Mouse (Mus musculus) CH12.LX (cell line): ENCODE data around the gene Hoxb2. TPM values are rescaled to one million over a fixed set of nuclear protein-coding genes. Genes with fewer than 3 reads are reported as not detected.

Experiments used
- DNase-seq: peaks from one replicate; pipeline ENCODE4 v3.0.0-alpha.2; 2013; ENCODE audit errors: extremely low read depth
- H3K27ac ChIP-seq: 2 replicates; pipeline ENCODE4 v1.5.1; 2012; ENCODE audit warnings: low read depth, mild to moderate bottlenecking, control low read depth, moderate library complexity; ENCODE audit not compliant: insufficient read depth
- H3K27me3 ChIP-seq: replicated peaks from 2 replicates; pipeline ENCODE3; 2012; ENCODE audit warnings: inconsistent platforms
- H3K36me3 ChIP-seq, 2 experiments: replicated peaks in 1 of 2; 2 replicates each; pipeline versions ENCODE3 to v1.6.1; 2012; ENCODE audit warnings: inconsistent platforms in 1 of 2, low read length in 1 of 2, mild to moderate bottlenecking in 1 of 2, mixed read lengths in 1 of 2, moderate library complexity in 1 of 2; ENCODE audit not compliant: control insufficient read depth in 1 of 2, insufficient read depth in 1 of 2
- H3K4me1 ChIP-seq, 2 experiments: 2 replicates each; pipeline ENCODE4 v1.6.1; 2012; ENCODE audit warnings: inconsistent platforms in 1 of 2, moderate library complexity in 1 of 2; ENCODE audit not compliant: insufficient read depth in 2 of 2, control insufficient read depth in 1 of 2
- H3K4me2 ChIP-seq: 2 replicates; pipeline ENCODE4 v1.6.1; 2012; ENCODE audit warnings: low read depth, mild to moderate bottlenecking, control low read depth; ENCODE audit not compliant: poor library complexity, insufficient read depth, severe bottlenecking
- H3K4me3 ChIP-seq, 3 experiments: fragments of 150-350 bp in 1 of 3; sonication (generic) in 1 of 3; replicated peaks in 1 of 3; 2 replicates each; pipeline versions ENCODE3 to v1.5.1; 2011 to 2012; ENCODE audit warnings: low read depth in 2 of 3, low read length in 2 of 3, mild to moderate bottlenecking in 2 of 3, moderate library complexity in 2 of 3, control low read depth in 1 of 3, improper control_type of control experiment in 1 of 3, inconsistent platforms in 1 of 3, mixed read lengths in 1 of 3; ENCODE audit not compliant: poor library complexity in 1 of 3
- H3K79me2 ChIP-seq: replicated peaks from 2 replicates; pipeline ENCODE4 v1.6.1; 2012; ENCODE audit warnings: mild to moderate bottlenecking, moderate library complexity; ENCODE audit not compliant: control insufficient read depth, poor library complexity, insufficient read depth, severe bottlenecking; ENCODE audit errors: extremely low read depth
- H3K9ac ChIP-seq: 2 replicates; pipeline ENCODE4 v1.6.1; 2012; ENCODE audit warnings: low read depth, mild to moderate bottlenecking, control low read depth, moderate library complexity; ENCODE audit not compliant: insufficient read depth
- H3K9me3 ChIP-seq: replicated peaks from 2 replicates; pipeline ENCODE3; 2012; ENCODE audit warnings: low read length, inconsistent platforms, mixed read lengths
- BHLHE40 ChIP-seq: IDR thresholded peaks from 2 replicates; pipeline ENCODE4 v1.6.1; 2011; ENCODE audit warnings: mild to moderate bottlenecking, low read depth, low read length, improper control_type of control experiment
- E2F4 ChIP-seq: IDR thresholded peaks from 2 replicates; pipeline ENCODE4 v1.6.1; 2011; ENCODE audit warnings: low read depth, low read length, improper control_type of control experiment; ENCODE audit not compliant: insufficient replicate concordance
- ELF1 ChIP-seq: IDR thresholded peaks from 2 replicates; pipeline ENCODE4 v1.6.1; 2014; ENCODE audit warnings: low read depth, mild to moderate bottlenecking, inconsistent platforms, low read length, improper control_type of control experiment
- EP300 ChIP-seq: IDR thresholded peaks from 2 replicates; pipeline ENCODE4 v1.6.1; 2011; ENCODE audit warnings: low read length, improper control_type of control experiment
- ETS1 ChIP-seq: conservative IDR thresholded peaks from 2 replicates; pipeline ENCODE4 v1.6.1; 2012; ENCODE audit warnings: low read depth, mild to moderate bottlenecking, inconsistent platforms, low read length, improper control_type of control experiment, moderate library complexity
- GABPA ChIP-seq: IDR thresholded peaks from 2 replicates; pipeline ENCODE4 v1.6.1; 2012; ENCODE audit warnings: low read depth, low read length, improper control_type of control experiment, inconsistent platforms; ENCODE audit not compliant: insufficient replicate concordance
- HCFC1 ChIP-seq: IDR thresholded peaks from 2 replicates; pipeline ENCODE4 v1.6.1; 2012; ENCODE audit warnings: low read depth, mild to moderate bottlenecking, inconsistent platforms, low read length, improper control_type of control experiment
- IRF4 ChIP-seq: IDR thresholded peaks from 2 replicates; pipeline ENCODE4 v1.6.1; 2014; ENCODE audit warnings: low read depth, mild to moderate bottlenecking, inconsistent platforms, low read length, improper control_type of control experiment
- KAT2A ChIP-seq: IDR thresholded peaks from 2 replicates; pipeline ENCODE4 v1.6.1; 2012; ENCODE audit warnings: low read length, improper control_type of control experiment, inconsistent platforms; ENCODE audit not compliant: insufficient replicate concordance
- MAX ChIP-seq: IDR thresholded peaks from 2 replicates; pipeline ENCODE4 v1.6.1; 2011; ENCODE audit warnings: low read length, improper control_type of control experiment
- MAZ ChIP-seq: IDR thresholded peaks from 2 replicates; pipeline ENCODE4 v1.6.1; 2012; ENCODE audit warnings: low read depth, mild to moderate bottlenecking, inconsistent platforms, low read length, improper control_type of control experiment, moderate library complexity
- MXI1 ChIP-seq: IDR thresholded peaks from 2 replicates; pipeline ENCODE4 v1.6.1; 2011; ENCODE audit warnings: mild to moderate bottlenecking, low read depth, low read length, improper control_type of control experiment
- MYC ChIP-seq: IDR thresholded peaks from 2 replicates; pipeline ENCODE4 v1.6.1; 2011; ENCODE audit warnings: low read depth, mild to moderate bottlenecking, improper control_type of control experiment, low read length
- NRF1 ChIP-seq: IDR thresholded peaks from 2 replicates; pipeline ENCODE4 v1.6.1; 2014; ENCODE audit warnings: low read depth, mild to moderate bottlenecking, inconsistent platforms, low read length, improper control_type of control experiment, moderate library complexity
- PAX5 ChIP-seq: IDR thresholded peaks from 2 replicates; pipeline ENCODE4 v1.6.1; 2012; ENCODE audit warnings: low read length, inconsistent platforms, mixed read lengths
- POLR2A ChIP-seq: IDR thresholded peaks from 2 replicates; pipeline ENCODE4 v1.6.1; 2011; ENCODE audit warnings: low read depth, mild to moderate bottlenecking, improper control_type of control experiment, low read length
- POLR2AphosphoS2 ChIP-seq: IDR thresholded peaks from 2 replicates; pipeline ENCODE4 v1.6.1; 2011; ENCODE audit warnings: low read depth, low read length, improper control_type of control experiment
- RAD21 ChIP-seq: IDR thresholded peaks from 2 replicates; pipeline ENCODE4 v1.6.1; 2011; ENCODE audit warnings: low read depth, mild to moderate bottlenecking, low read length, improper control_type of control experiment, moderate library complexity
- TBP ChIP-seq: conservative IDR thresholded peaks from 2 replicates; pipeline ENCODE4 v1.6.1; 2011; ENCODE audit warnings: low read depth, low read length, improper control_type of control experiment
- TCF12 ChIP-seq: IDR thresholded peaks from 2 replicates; pipeline ENCODE4 v1.6.1; 2014; ENCODE audit warnings: low read depth, mild to moderate bottlenecking, inconsistent platforms, low read length, improper control_type of control experiment
- UBTF ChIP-seq: IDR thresholded peaks from 2 replicates; pipeline ENCODE4 v1.6.1; 2012; ENCODE audit warnings: low read depth, mild to moderate bottlenecking, inconsistent platforms, low read length, improper control_type of control experiment, moderate library complexity
- USF1 ChIP-seq: IDR thresholded peaks from 2 replicates; pipeline ENCODE4 v1.6.1; 2014; ENCODE audit warnings: low read depth, mild to moderate bottlenecking, inconsistent platforms, low read length, improper control_type of control experiment
- ZC3H11A ChIP-seq: IDR thresholded peaks from 2 replicates; pipeline ENCODE4 v1.6.1; 2012; ENCODE audit warnings: low read depth, mild to moderate bottlenecking, inconsistent platforms, low read length, improper control_type of control experiment
- ZKSCAN1 ChIP-seq: IDR thresholded peaks from 2 replicates; pipeline ENCODE4 v1.6.1; 2012; ENCODE audit warnings: low read depth, inconsistent platforms, low read length, improper control_type of control experiment, borderline replicate concordance
- ZMIZ1 ChIP-seq: IDR thresholded peaks from 2 replicates; pipeline ENCODE4 v1.6.1; 2012; ENCODE audit warnings: low read depth, mild to moderate bottlenecking, inconsistent platforms, low read length, improper control_type of control experiment
- ZNF384 ChIP-seq: IDR thresholded peaks from 2 replicates; pipeline ENCODE4 v1.6.1; 2012; ENCODE audit warnings: low read depth, low read length, improper control_type of control experiment, inconsistent platforms
- dilution Hi-C: fragments of 300-500 bp; cut with MboI; formaldehyde crosslinking; loops from 2 replicates; pipeline ENCODE4 v1.14.3; 2020; ENCODE audit warnings: low sequenced_read_pairs; ENCODE audit not compliant: extremely low pct_unique_long_range_greater_than_20kb, extremely low pct_ligation_motif_present
- in situ Hi-C: fragments of 300-500 bp; cut with MboI; formaldehyde crosslinking; loops from 3 replicates; pipeline ENCODE4 v1.14.3; 2019; ENCODE audit warnings: low sequenced_read_pairs, low pct_ligation_motif_present, low pct_unique_long_range_greater_than_20kb, mixed read lengths
- polyA plus RNA-seq: library from polyadenylated mRNA; unstranded; fragments of >175 nt; gene quantifications from 2 replicates; pipeline ENCODE4 v1.2.1, GENCODE M21; 2012; ENCODE audit warnings: low read depth; ENCODE audit not compliant: insufficient read length
- total RNA-seq, 2 experiments: library from RNA; depleted of rRNA; stranded (reverse); fragments of 300-350 nt in 1 of 2; fragments of >200 nt in 1 of 2; gene quantifications; 2 replicates each; pipeline ENCODE4 v1.2.3; 2012 to 2014

Gene Hoxb2
- total and polyA plus RNA-seq, 3 experiments = not detected

GRCm38 (mm10) chr11:96369140-96369539 is 18.8 kb downstream of the Hoxb2 start:
- H3K9me3 ChIP-seq = no peaks in the 10 kb centered on the region
- H3K79me2 ChIP-seq = no peaks in the 10 kb centered on the region
- H3K4me3 ChIP-seq = no peak overlapping the region
- dilution Hi-C loops = no loop called here
- H3K4me1 ChIP-seq = no peaks in the 10 kb centered on the region
- H3K4me2 ChIP-seq = no peak overlapping the region
- no peak for DNase-seq
- peaks cover 93% of the 10 kb centered on the region for H3K27me3 ChIP-seq
- H3K9ac ChIP-seq = no peak overlapping the region
- no peak for TF ChIP-seq ELF1
- TF ChIP-seq KAT2A = no peak
- TF ChIP-seq TCF12 = no peak
- no peak for TF ChIP-seq POLR2A
- TF ChIP-seq PAX5 = no peak
- TF ChIP-seq TBP = no peak
- TF ChIP-seq NRF1 = no peak
- no peak for TF ChIP-seq POLR2AphosphoS2
- no peak for TF ChIP-seq MYC
- TF ChIP-seq IRF4 = no peak
- no peak for TF ChIP-seq USF1
- TF ChIP-seq GABPA = no peak
- TF ChIP-seq RAD21 = no peak
- no peak for TF ChIP-seq MAZ
- no peak for TF ChIP-seq UBTF
- no peak for TF ChIP-seq E2F4
- no peak overlapping the region for H3K27ac ChIP-seq
- in situ Hi-C loops = no loop called here
- H3K36me3 ChIP-seq = no peaks in the 10 kb centered on the region

- no peak overlapping the region for H3K4me3 ChIP-seq
- H3K79me2 ChIP-seq = no peaks in the 10 kb centered on the region
- H3K27me3 ChIP-seq = peaks cover 90% of the 10 kb centered on the region
- H3K9me3 ChIP-seq = no peaks in the 10 kb centered on the region
- H3K4me1 ChIP-seq = no peaks in the 10 kb centered on the region
- dilution Hi-C loops (no loop called here), in situ Hi-C loops (loop anchor here (5.0 kb wide), 1 partner anchor 34 kb away; no protein-coding TSS in a partner anchor)
- no peak overlapping the region for H3K27ac ChIP-seq
- no peak for DNase-seq
- H3K36me3 ChIP-seq = no peaks in the 10 kb centered on the region
- TF ChIP-seq ZC3H11A (no peak), EP300 (no peak), MXI1 (no peak), ETS1 (no peak), NRF1 (no peak), MAX (no peak), KAT2A (no peak), MYC (no peak), ZKSCAN1 (no peak), BHLHE40 (no peak), HCFC1 (no peak), ZMIZ1 (no peak), ZNF384 (no peak), PAX5 (no peak), ELF1 (no peak)
- H3K9ac ChIP-seq = no peak overlapping the region
- H3K4me2 ChIP-seq = no peak overlapping the region
These were observed 21.4 kb downstream of the Hoxb2 start for GRCm38 (mm10) chr11:96371726-96372125.
